Mouse (Mus musculus) kidney, postnatal 36 days (tissue): Measurements from ENCODE around the gene Sec13.
A peak's percentile ranks its signal among the peaks of the same experiment; 100 is the strongest.

Source experiments
- DNase-seq, 2 experiments: peaks; one replicate each; pipeline ENCODE4 v3.0.0; 2021 to 2022; ENCODE audit warnings: mixed read lengths in 2 of 2

Sec13 gene

GRCm38 (mm10) chr6:113697222-113698205 lies 43.0 kb downstream of the Sec13 start:
- DNase-seq: peak; percentile 35 to 61

DNA sequence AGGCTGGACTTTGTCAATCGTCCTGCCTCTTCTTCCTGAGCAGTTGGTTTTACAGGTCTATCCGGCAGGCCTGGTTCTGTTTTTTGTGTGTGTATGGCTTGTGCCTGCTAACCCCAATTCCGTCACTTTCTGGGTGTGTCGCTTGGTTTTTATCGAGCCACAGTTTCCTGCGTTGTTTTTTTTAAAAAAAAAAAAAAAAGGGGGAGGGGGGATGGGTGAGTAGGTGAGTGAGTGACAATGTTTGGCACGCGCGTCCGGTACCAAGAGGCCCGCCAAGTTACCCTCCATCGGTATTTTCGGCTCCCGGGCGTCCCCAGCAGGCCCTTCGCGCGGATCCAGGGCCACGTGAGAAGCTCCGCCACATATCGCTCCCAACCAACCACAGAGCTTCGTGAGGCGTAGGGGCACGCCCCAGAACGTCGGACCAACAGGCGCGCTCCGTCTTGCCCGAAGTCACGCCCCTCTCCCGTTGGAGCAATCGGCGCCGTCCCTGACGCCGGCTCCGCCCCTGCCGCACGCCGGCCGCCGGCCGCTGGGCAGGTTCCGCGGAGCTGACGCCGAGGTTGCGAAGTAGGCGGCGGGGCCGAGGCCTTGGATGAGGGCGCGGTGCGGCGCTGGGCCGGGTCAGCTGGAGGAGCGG lies 43.8 kb downstream of the Sec13 start, which contains the start of gene Tatdn2:
Tatdn2 (plus strand) TSS at position 469 of the 640 bp plus-strand sequence.
- peak; percentile 97 to 99 for DNase-seq

- DNase-seq: no peak
These were observed 44.7 kb downstream of the Sec13 start for GRCm38 (mm10) chr6:113695766-113696355.

- no peak for DNase-seq
These were observed 45.3 kb downstream of the Sec13 start for GRCm38 (mm10) chr6:113695203-113695602.

- DNase-seq: no peak
These were observed 47.2 kb downstream of the Sec13 start for GRCm38 (mm10) chr6:113693377-113693776.

DNA sequence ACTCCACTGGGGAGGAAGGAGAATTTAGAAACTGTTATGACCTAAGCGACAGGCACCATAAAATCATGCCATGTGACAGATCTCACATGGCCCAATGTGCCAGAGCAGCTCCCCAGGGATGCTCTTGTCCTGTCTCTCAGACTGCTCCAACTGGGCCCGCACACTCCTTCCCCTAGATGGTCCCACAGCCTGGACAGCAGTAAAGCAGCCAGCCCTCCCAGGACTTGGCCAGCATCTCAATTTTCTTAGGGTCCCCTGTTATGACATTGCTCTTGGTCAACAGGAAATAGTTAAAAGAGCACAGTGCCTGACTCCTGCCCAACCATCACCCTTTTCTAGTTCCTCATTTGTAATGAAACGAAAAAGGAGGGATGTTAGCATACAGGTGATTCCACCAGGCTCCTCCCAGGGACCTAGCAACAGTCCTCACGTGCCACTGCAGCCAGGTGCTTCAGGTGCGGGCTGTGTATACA lies 47.8 kb downstream of the Sec13 start:
- peak; percentile 29 to 39 for DNase-seq

GRCm38 (mm10) chr6:113691084-113691462 lies 49.5 kb downstream of the Sec13 start:
- no peak for DNase-seq

- peak; percentile 92 to 95 for DNase-seq
These were observed 50.0 kb downstream of the Sec13 start for GRCm38 (mm10) chr6:113690400-113691083.

GRCm38 (mm10) chr6:113690008-113690399 lies 50.5 kb downstream of the Sec13 start:
- peak; percentile 73 to 87 for DNase-seq

DNA sequence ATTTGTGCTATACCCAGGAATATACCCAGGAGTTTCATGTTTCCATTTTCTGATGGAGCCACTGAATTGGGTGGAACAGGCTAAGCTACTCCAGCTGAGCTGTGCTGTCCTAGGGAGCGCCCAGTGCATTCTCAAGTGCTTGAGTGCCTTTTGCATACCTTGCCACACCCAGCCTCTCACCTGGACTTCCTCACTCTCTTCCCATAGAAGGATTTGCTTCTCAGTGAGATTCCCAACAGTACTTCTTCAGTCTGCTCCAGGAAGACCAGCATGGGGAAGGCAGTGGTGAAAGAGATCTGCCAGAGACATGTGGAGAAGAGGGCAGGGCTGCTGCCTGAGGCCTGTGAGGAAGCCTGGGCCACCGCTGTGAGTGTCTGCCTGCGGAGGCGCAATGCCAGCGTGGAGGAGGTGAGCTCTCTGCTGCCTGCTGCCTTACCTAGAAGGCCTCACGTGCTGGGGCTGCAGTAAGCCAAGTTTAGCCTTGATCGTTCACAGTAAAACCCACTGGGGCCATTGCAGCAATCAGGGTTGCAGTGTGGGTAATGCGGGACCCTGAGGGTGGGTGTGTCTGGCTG lies 53.9 kb downstream of the Sec13 start:
- DNase-seq: no peak

- no peak for DNase-seq
These were observed 57.3 kb downstream of the Sec13 start for GRCm38 (mm10) chr6:113683081-113683825.

- DNase-seq: peak; percentile 90 to 96
These were observed 59.3 kb downstream of the Sec13 start for GRCm38 (mm10) chr6:113681271-113681670.

- DNase-seq: no peak
These were observed 60.5 kb downstream of the Sec13 start for GRCm38 (mm10) chr6:113679993-113680566.

DNA sequence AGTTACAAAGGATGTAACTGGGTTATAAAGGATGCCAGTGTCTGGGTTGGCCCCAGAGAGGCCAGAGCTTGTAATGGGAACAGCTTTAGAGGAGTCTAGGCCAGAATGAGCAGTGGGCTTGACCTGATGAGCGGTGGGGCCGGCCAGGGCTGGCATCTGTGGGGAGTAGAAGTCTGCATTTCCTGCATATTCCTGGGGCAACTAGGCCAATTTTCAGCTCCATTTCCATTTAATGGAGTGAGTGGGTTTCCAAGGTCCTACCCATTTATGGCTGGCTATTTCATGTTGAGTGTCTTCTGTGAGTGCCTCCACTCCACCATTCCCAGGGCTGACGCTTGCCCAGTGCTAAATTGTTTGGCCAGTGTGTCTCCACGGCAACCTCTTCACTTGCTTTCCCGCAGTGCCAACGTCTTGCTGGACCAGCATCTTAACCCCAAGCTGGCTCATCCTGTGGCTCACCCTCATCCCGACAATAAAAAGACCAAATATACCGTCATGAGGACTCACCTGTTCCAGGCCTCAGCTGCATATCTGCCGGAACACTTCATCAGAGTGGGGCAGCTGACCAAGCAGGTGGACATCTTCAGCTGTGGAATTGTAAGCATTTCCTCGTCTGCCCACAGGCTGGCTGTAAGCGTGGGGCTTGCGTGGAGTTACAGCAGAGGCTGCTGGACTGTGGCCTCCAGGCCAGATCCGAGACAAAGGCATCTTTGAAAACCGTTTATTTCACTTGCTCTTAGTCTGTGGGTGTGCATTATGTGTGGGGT lies 62.1 kb downstream of the Sec13 start:
- no peak for DNase-seq
